Mouse (Mus musculus): ENCODE data around the gene Psrc1.
A peak's percentile ranks its signal among the peaks of the same experiment; 100 is the strongest.

DNA sequence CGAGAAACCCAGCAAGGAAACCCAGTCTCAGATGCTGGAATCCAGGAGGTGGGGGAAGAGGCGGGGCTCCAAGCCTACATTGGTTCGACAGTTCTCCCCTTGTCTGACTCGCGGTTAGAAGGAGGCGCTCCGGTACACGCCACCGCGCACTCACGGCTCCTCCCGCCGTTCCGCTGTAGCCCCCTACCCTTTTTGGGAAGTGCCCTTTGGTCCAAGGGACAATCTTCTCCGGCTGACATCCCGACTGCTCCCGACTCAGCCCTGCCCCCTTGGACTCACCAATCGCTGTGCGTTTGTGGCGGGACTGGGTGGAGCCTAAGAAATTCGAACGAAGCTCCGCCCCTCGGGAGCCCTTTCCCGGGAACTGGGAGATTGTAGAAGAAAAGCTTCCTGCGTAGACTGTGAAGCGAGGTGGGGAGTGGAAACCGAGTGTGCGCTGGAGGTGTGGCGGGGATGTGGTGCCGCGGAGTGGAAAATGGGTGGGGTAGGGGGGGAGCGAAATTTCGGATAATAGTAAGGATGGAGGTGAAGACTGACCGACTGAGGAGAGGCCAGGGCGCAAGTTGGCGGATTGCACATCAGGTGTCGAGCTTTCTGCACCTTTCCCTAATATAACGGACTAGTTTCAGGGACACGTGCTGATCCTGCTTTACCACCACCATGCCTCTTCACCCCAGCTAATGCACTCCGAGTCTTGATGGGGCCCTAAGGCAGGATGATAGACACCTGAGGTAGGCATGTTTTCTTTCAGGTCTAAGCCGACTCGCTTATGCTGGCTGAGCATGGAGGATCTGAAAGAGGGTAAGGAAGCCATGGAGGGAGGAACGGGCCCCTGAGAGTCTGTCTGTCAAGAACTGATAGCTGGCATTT is at the start of gene Psrc1:
- TF ChIP-seq CTCF (IDR thresholded peaks at IDR 0.05; ENCODE audit: low read depth) (peak; percentile 11; the same call in 1 of the 2 replicates), EP300 (optimal IDR thresholded peaks at IDR 0.05) (no peak)

All from stomach, postnatal 0 days (tissue).